Mouse (Mus musculus) frontal cortex, postnatal 25 days (tissue): ENCODE results near the gene Slc44a3.

Experiments
- DNase-seq, 2 experiments: peaks; one replicate each; pipeline ENCODE4 v3.0.0; 2022; ENCODE audit warnings: low spot score in 2 of 2

Slc44a3 gene

DNA sequence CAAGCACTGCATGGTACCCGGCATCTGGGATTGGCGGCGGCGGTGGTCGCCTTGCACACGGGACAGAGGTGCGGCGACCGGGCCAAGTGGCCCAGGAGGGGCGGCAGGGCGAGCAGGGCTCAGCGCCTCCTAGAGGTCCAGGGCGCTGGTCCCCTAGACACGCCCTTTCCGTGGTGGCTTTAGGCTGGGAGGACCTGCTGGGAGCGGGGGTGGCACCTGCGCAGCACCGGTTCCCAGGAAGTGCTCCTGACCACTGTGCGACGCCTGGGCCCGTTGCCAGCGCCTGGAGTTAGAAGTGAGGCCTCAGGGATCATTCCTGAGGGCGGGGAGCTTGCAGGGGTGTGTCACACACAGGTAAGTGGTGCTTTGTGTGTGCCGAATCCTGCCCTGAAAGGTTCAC is at the start of gene Slc44a3:
Gene Slc44a3, minus strand, starts transcription at position 229 of the 400 bp plus-strand sequence.
- DNase-seq = no peak

DNA sequence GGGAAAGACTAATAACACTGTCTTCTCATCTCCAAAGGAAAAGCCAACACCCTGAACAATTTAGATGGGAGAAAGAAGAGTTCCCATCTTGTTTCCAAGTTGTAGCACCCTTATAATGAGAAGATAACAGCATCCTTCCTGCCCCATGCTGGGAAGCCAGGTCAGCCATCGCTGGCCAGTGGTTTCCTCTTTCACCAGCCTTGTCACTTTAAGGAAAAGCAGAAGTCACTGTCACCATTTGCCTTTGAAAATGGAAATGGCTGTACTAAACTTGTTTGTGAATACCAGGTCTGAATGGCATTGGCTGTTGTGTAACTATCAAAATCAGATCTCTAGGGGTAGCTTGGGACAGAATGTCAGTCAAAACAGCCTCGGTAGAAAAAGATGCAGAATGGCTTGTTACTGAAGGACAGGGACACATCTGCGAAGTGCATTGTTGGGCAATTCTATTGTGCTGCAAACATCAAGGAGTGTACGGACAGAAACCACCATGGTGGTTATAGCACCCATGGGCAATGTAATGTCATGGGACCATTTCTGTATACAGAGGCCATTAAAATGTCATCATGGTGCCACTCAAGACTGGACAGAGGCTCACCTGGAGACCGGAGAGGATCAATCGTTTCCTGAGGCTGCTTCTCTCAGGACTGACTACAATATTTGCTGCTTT is 47.8 kb upstream of the Slc44a3 start:
- DNase-seq = no peak

- DNase-seq = no peak
Observed at GRCm38 (mm10) chr3:121579402-121579801, 47.2 kb upstream of the Slc44a3 start.

DNA sequence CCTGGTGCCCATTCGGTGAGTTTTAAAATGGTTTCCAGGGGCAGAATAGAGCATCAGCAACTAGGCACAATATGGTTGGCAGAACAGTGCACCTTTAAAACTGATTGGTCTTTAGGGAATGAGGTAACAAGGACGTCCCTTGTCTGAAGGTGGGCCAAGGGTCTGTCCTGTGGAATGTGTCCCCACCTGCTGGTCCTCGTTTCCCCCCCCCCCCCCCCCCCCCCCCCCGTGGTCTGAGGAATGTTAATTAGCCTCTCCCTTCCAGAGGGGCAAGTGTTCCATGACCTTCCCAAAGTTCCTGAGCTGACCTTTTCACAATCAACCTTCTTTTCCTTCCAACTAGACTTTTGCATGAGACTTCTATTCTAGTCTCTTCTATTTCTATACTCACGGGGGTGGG is 46.5 kb upstream of the Slc44a3 start:
- no peak for DNase-seq

DNA sequence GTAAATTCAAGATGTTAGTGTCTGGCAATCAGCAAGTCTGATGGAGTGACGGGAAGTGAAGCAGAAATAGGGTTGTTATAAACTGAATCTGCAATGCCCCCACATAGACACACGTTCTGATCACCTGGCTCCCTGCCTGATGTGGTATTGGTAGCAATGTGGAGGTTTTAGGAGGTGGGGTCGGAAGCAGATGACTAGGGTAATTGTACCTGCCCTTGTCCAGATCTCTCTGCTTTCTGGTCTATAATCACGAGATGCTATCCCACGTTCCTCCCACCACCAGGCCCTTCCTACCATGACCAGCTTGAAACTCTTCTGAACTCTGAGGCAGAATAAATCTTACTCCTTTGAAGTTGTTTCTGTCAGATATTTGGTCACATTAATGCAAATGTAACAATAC is 45.4 kb upstream of the Slc44a3 start:
- DNase-seq = no peak

DNA sequence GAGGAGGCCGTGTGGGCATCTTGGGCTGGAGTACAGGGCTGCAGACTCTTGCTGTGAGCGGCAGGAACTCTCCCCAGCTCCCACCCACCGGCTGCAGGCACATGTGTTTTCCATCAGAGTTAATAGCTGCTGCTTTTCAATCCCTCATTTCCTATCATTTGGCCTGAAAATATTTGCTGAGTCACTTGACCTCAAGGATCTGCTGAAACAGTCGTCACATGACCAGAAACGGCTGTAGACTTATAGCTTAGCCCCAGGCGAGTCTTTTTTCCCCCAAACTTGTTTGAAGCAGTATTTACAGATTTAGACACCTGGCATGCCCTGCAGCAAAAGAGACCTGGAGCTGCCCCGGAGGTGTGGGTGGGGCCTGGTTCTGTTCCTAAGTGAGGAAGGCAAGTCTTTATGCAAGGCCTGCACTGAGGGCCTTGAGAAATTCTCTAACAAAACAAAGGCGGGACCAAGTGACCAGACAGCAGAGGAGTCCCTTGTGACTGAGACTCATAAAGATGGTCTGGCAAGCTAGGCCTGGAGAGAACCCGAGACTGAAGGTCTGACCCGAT is 44.9 kb upstream of the Slc44a3 start:
- no peak for DNase-seq

- no peak for DNase-seq
Observed at GRCm38 (mm10) chr3:121576367-121576766, 44.2 kb upstream of the Slc44a3 start.

DNA sequence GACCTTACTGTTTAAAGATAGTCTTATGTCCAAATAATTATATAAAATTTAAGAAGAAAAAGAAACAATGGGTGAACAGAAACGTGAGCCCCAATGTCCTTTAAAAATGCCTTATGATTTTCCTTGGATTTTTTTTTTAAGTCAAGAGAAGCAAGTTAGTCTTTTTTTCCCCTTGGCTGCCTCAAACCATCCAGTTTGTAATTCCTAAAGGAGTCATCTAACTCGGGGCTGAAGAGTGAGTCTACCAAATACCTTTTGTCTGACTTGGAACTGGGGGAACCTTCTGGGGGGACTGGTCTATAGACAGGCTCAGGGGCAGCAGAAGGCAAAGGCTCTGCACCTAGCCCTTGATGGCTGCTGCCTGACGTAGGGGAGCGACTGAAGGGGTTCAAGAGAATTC is 42.2 kb upstream of the Slc44a3 start:
- no peak for DNase-seq

GRCm38 (mm10) chr3:121573858-121574257 is 41.7 kb upstream of the Slc44a3 start:
- no peak for DNase-seq

DNA sequence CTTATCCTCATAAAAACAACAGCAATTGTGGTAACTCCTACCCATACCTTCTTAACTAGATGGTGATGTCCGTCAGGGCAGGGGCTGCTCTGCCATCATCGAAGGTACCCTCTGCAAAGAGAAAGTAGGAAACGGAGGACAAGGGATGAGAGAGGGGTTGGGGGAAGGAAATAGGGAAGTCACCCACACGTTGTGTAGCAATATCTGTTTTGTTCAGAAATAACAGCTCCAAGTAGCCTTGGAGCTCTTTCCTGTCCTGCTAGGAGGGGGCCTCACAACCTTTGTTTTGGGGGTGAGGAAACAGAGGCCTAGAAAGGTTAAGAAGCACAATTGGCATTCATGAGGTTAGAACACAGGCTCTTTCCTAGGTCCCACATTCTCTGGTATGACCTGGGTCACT is 39.3 kb upstream of the Slc44a3 start:
- DNase-seq = no peak

GRCm38 (mm10) chr3:121570623-121571022 is 38.4 kb upstream of the Slc44a3 start:
- DNase-seq = no peak

DNA sequence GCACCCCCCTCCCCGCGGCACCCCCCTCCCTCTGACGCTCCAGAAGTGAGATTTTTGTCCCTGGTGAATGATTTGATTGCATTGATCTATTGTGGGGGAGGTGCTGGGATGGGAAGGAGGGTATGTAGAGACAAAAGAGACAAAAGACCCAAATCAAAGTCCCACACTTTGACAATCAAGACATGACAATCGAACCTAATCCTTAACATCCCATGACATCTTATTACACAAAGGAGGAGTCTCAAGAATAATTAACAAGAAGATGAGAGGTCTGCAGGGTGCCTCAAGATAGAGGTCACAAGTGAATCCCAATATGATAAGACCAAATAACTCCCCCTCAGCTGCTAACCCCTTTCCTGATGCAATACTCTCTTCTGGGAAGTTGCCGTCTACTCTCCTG is 37.6 kb upstream of the Slc44a3 start:
- no peak for DNase-seq

DNA sequence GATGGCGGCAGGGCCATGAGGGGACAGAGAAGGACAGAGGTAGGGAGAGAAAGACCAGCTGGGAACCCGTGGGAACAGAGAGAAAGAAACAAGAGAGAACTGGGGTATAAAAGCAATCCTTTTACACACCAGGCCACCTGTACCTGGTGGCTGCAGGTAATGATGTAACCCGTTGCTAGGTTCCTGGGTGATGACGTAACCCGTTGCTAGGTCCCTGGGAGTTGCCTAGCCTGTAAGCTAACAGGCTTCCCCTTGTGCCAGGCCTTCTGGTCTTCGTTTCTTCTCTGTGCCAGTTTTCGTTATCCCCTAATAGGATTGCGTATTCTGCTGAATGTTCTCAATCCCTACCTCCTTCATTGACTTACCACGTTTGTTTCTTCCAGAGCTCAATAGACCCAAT is 36.8 kb upstream of the Slc44a3 start:
- no peak for DNase-seq

- no peak for DNase-seq
Observed at GRCm38 (mm10) chr3:121567904-121568303, 35.7 kb upstream of the Slc44a3 start.

DNA sequence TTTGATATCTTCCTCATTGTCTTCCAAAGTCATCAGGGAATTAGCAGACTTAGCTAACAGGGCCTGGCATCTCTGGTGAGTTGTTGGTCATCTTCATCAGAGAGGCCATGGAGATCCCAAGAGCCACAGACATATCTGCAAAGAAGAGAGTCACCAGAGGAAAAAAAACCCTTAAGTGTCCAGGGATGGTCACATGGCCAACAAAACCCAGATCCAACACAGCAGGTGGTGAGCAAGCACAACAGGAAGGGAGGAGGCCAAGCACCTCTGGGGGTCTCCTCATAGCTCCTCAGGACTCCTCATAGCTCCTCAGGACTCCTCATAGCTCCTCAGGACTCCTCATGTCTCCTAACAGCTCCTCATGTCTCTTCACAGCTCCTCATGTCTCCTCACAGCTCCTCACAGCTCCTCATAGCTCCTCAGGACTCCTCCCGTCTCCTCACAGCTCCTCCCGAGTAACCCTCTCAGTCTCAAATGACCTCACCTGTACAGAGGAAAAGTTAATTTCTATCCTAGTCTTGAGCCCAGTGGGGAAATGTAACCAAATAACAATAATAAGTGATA is 35.2 kb upstream of the Slc44a3 start:
- DNase-seq = no peak

- DNase-seq = no peak
Observed at GRCm38 (mm10) chr3:121566901-121567300, 34.7 kb upstream of the Slc44a3 start.

DNA sequence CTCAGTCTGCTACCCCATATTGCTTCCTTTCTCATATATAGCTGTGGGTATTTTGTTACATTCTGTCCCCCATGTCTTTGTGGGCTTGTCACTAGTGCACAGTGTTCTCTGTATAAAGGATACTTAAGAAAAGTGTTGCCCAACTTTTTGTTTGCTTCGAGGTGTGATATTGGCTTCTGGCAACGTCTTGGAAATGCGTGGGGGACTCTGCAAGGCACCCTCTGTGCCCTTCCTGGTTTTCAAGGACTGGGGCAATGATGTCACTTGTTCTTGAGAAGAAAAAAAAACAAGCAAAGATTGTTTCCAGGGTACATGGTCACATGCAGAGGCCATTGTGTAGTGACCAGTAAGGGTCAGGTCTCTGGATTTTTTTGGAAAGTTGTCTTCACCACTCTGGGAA is 29.6 kb upstream of the Slc44a3 start:
- no peak for DNase-seq

- DNase-seq = no peak
Observed at GRCm38 (mm10) chr3:121560115-121560865, 28.1 kb upstream of the Slc44a3 start.

DNA sequence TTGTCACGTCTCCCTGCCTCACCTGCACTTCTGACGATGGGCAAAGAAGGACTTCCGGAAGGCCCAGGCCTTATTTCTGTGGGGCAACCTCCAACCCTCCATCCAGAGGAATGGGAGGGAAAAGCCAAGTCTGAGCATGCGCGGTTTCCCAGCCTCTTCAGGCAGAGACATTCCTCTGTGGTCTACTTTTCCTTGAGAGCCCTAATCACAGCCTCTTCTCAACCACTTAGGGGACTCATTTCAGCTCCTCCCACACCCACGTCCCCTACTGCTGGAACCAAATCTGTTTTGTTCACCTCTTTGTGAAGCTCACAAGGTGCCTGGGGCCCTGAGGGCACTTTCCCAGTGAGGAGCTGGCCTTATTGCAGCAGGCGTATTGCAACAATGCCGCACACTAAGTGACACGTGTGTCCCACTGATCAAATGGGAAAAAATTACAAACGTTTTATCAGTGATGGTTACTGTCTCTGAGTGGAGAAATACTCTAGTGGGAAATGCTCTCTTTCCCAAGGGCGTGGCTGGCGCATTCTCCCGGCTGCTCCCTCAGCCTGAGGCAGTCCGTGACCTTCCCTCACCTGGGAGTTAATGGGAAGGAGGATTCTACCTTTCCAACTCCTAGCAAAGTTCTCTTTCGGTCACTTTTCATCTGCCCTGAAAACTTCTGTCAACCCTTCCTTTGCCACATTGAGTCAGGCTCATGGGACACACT is 27.4 kb upstream of the Slc44a3 start:
- no peak for DNase-seq

- DNase-seq = no peak
Observed at GRCm38 (mm10) chr3:121558861-121559260, 26.7 kb upstream of the Slc44a3 start.

DNA sequence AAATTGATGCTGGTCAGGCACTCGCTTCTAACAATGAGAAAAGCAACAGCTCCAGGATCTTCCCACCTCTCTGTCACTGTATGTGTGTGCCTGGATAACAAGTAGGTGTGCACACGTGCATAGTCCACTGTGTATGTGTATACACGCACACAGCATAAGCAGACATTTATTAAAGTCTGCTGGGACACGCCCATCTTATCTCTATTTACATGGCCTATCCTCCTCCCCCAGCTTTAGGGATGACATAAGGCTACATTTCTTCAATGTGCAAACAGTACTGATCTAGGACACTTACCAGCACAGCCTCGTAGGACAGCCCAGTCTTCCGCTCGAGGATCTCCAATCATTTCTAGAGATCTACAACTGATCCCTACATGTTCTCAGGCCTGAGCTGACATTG is 24.1 kb upstream of the Slc44a3 start:
- DNase-seq = no peak

DNA sequence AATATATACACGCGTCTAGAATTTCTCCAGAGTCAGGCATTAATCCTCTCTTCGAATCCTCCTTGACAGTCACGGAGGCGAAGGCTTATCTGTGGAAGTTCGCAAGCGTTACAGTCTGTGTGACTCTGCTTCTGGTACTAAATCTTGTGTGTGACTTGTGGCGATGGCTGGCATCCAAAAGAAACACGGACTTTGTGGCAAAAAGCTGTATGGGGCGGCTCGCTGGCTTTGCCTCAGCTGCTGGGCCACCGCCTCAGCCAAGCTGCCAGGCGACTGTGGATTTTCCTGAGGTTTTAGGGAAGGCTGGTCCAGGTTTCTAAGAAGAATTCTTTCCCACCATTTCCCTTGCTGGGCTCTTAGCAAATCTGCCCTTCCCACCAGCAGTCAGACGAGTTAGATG is 21.1 kb upstream of the Slc44a3 start:
- DNase-seq = no peak
